Mouse (Mus musculus) E14TG2a.4 (cell line): ENCODE data around the gene Fam3a.

Experiments
- CTCF ChIP-seq: conservative IDR thresholded peaks from 2 replicates; pipeline ENCODE4 v1.5.1; 2014; ENCODE audit warnings: low read length
- NANOG ChIP-seq: IDR thresholded peaks from 2 replicates; pipeline ENCODE4 v1.6.1; 2014; ENCODE audit warnings: borderline replicate concordance, low read length, mixed read lengths
- POU5F1 ChIP-seq: IDR thresholded peaks from 2 replicates; pipeline ENCODE4 v1.6.1; 2014; ENCODE audit warnings: low read length, borderline replicate concordance

DNA sequence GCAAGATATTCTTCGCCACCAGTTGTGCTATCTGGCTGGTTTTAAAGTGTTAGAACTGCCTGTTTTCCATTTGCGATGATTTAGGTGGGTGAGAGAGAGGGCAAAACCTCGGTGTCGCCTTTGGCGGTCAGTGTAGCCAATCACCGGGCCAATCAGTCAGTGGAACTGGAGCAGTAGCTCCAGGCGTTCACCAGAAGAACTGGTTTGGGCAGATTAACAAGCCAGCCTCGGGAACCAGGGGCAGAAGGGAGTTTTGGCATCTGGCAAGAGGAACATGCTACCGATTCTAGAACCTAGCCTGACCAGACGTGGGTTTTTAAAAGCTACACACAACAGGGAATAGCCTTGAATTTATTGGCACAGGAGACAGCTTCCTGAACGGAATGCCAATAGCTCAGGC, 33.9 kb downstream of the Fam3a start:
- TF ChIP-seq CTCF (no peak), NANOG (no peak), POU5F1 (no peak)
